8 mouse cellular contexts compared by ENCODE assay signal in genomic region chr3:36496746-36497145, GRCm38 (mm10). TPM values are rescaled to one million over a fixed set of nuclear protein-coding genes. Genes with fewer than 3 reads are reported as not detected.
A peak's percentile ranks its signal among the peaks of the same experiment; 100 is the strongest.
DNase-seq lines count a peak whose midpoint lies in the region; ATAC-seq lines count a peak whose summit lies in the region.

No protein-coding gene starts in this region.

- intact Hi-C loops in left cerebral cortex, postnatal 10 days (cut with DNase I): loop anchor here (5.0 to 10.0 kb wide), 3 partner anchors 284 to 432 kb away; partner anchors contain the start of gene Acad9

- peaks cover 6% of the 10 kb centered on the region for H3K4me1 ChIP-seq in liver, embryonic 12.5 days
- peaks cover 6% of the 10 kb centered on the region for H3K4me1 ChIP-seq in midbrain, embryonic 12.5 days

- H3K9ac ChIP-seq in liver, embryonic 12.5 days: no peak overlapping the region
- no peak overlapping the region for H3K9ac ChIP-seq in midbrain, embryonic 12.5 days (replicated peaks)

- H3K4me3 ChIP-seq in liver, embryonic 12.5 days: no peak overlapping the region
- no peak overlapping the region for H3K4me3 ChIP-seq in midbrain, embryonic 12.5 days

- H3K36me3 ChIP-seq in liver, embryonic 12.5 days: no peaks in the 10 kb centered on the region
- H3K36me3 ChIP-seq in midbrain, embryonic 12.5 days: no peaks in the 10 kb centered on the region
- H3K36me3 ChIP-seq in splenic B cell, adult 2 months (ENCODE audit: control insufficient read depth, insufficient read depth, low read length, poor library complexity, severe bottlenecking): no peaks in the 10 kb centered on the region

- DNase-seq in liver: peak; percentile 72
- peak; percentile 50 for DNase-seq in cerebellum, adult 9-10 months
- peak; percentile 53 to 73 for DNase-seq in frontal cortex, postnatal 10 days (ENCODE audit: low spot score in 2 of 2)
- peak; percentile 66 for DNase-seq in induced T-regulatory cell, adult 2 months (ENCODE audit: low read depth)
- peak; percentile 67 to 84 for DNase-seq in left cerebral cortex, postnatal 10 days (ENCODE audit: extremely low spot score in 1 of 2, low spot score in 2 of 2)
- peak; percentile 61 for DNase-seq in splenic B cell, adult 2 months (ENCODE audit: low read depth, low spot score)

- 17% methylated on average over 14 of the region's 14 CpGs for WGBS in liver, embryonic 12.5 days (ENCODE audit: insufficient replicate concordance)
- WGBS in midbrain, embryonic 12.5 days: 19% methylated on average over 13 of the region's 14 CpGs

- H3K27me3 ChIP-seq in liver, embryonic 12.5 days (replicated peaks): 0 out of 2 replicates have a peak, but pooled peaks cover 6% of the 10 kb centered on the region
- no peaks in the 10 kb centered on the region for H3K27me3 ChIP-seq in midbrain, embryonic 12.5 days
- H3K27me3 ChIP-seq in splenic B cell, adult 2 months (ENCODE audit: control insufficient read depth, insufficient read depth, low read length, poor library complexity, severe bottlenecking): no peaks in the 10 kb centered on the region; the same call in 1 of the 2 replicates

- no peak overlapping the region for H3K4me2 ChIP-seq in liver, embryonic 12.5 days
- no peak overlapping the region for H3K4me2 ChIP-seq in midbrain, embryonic 12.5 days (replicated peaks)

- H3K9me3 ChIP-seq in liver, embryonic 12.5 days (replicated peaks): no peaks in the 10 kb centered on the region
- no peaks in the 10 kb centered on the region for H3K9me3 ChIP-seq in midbrain, embryonic 12.5 days

- no peak overlapping the region for H3K27ac ChIP-seq in liver, embryonic 12.5 days
- no peak overlapping the region for H3K27ac ChIP-seq in midbrain, embryonic 12.5 days (replicated peaks)

- ATAC-seq in liver, embryonic 12.5 days: no peak
- ATAC-seq in midbrain, embryonic 12.5 days (ENCODE audit: low FRiP score, low read depth): peak; percentile 45; the same call in 1 of the 2 replicates

RNA-seq across cellular contexts. Expression of gene 1810062G17Rik, which starts 21.0 kb away (rescaled TPM):
- 0.83 and 1.4 TPM in 2 replicates for polyA plus RNA-seq in liver, embryonic 12.5 days (2016; fragmentation: Nextera tagmentation; extraction: Ambion mirVana)
- total RNA-seq in left cerebral cortex, postnatal 10 days (2021): under 1 TPM in 1 of 2 experiments, not detected in 1; 0.41 TPM
- 0.26 TPM in 1 of 2 replicates, not detected in the other for polyA plus RNA-seq in midbrain, embryonic 12.5 days (2016; fragmentation: Nextera tagmentation; extraction: Ambion mirVana)

RNA-seq across cellular contexts. Expression of gene Anxa5, which starts 21.1 kb away (rescaled TPM):
- 68.6 and 70.7 TPM in 2 replicates for polyA plus RNA-seq in liver, embryonic 12.5 days (2016; fragmentation: Nextera tagmentation; extraction: Ambion mirVana)
- 10 to 100 TPM; 32.6 to 35.1 TPM for total RNA-seq in left cerebral cortex, postnatal 10 days (2021)
- 75.4 and 90.1 TPM in 2 replicates for polyA plus RNA-seq in midbrain, embryonic 12.5 days (2016; fragmentation: Nextera tagmentation; extraction: Ambion mirVana)

RNA-seq across cellular contexts. Expression of gene Gm11549, which starts 24.9 kb away (rescaled TPM):
- polyA plus RNA-seq in liver, embryonic 12.5 days (2016; fragmentation: Nextera tagmentation; extraction: Ambion mirVana): not detected in 2 replicates
- total RNA-seq in left cerebral cortex, postnatal 10 days (2021): 10 to 100 TPM; 15.9 to 18.8 TPM
- polyA plus RNA-seq in midbrain, embryonic 12.5 days (2016; fragmentation: Nextera tagmentation; extraction: Ambion mirVana): 0.96 and 1.2 TPM in 2 replicates

RNA-seq across cellular contexts. Expression of gene Exosc9, which starts 55.7 kb away (rescaled TPM):
- 56.6 and 57.8 TPM in 2 replicates for polyA plus RNA-seq in liver, embryonic 12.5 days (2016; fragmentation: Nextera tagmentation; extraction: Ambion mirVana)
- total RNA-seq in left cerebral cortex, postnatal 10 days (2021): 10 to 100 TPM; 49.9 to 50.6 TPM
- 88.1 and 88.5 TPM in 2 replicates for polyA plus RNA-seq in midbrain, embryonic 12.5 days (2016; fragmentation: Nextera tagmentation; extraction: Ambion mirVana)
